Mouse (Mus musculus): ENCODE data around the gene Cdk1. TPM values are rescaled to one million over a fixed set of nuclear protein-coding genes. Genes with fewer than 3 reads are reported as not detected.

The Cdk1 gene
- polyA plus RNA-seq, 1 experiment = 19.7 TPM

GRCm38 (mm10) chr10:69334271-69335194 lies 18.2 kb downstream of the Cdk1 start:
- no peak overlapping the region for H3K27ac ChIP-seq (ENCODE audit: insufficient read depth, low read length)
- 88% methylated on average over 16 of the region's 16 CpGs for WGBS
- 0 out of 2 replicates have a peak, but pooled peaks cover 3% of the 10 kb centered on the region for H3K36me3 ChIP-seq (ENCODE audit: control insufficient read depth, insufficient read depth, low read length)
- no peak overlapping the region for H3K4me3 ChIP-seq (ENCODE audit: extremely low read depth, insufficient read depth, insufficient read length)
- H3K4me1 ChIP-seq (ENCODE audit: control insufficient read depth, insufficient read depth, insufficient read length) = no peaks in the 10 kb centered on the region
- TF ChIP-seq CTCF (IDR thresholded peaks at IDR 0.05; ENCODE audit: extremely low read depth, insufficient read depth, insufficient read length, insufficient replicate concordance) (no peak), POLR2A (IDR thresholded peaks at IDR 0.05; ENCODE audit: low read depth, low read length) (no peak)
- H3K27me3 ChIP-seq (ENCODE audit: control insufficient read depth, insufficient read depth, low read length) = no peaks in the 10 kb centered on the region
- no peak for DNase-seq (ENCODE audit: low read depth in 1 of 2, low spot score in 2 of 2)

GRCm38 (mm10) chr10:69333212-69333611 lies 19.5 kb downstream of the Cdk1 start:
- no peaks in the 10 kb centered on the region for H3K27me3 ChIP-seq (ENCODE audit: control insufficient read depth, insufficient read depth, low read length)
- 0 out of 2 replicates have a peak, but pooled peaks cover 1% of the 10 kb centered on the region for H3K36me3 ChIP-seq (ENCODE audit: control insufficient read depth, insufficient read depth, low read length)

GRCm38 (mm10) chr10:69331231-69331630 lies 21.5 kb downstream of the Cdk1 start:
- Histone ChIP-seq H3K36me3 (ENCODE audit: control insufficient read depth, insufficient read depth, low read length) (0 out of 2 replicates have a peak, but pooled peaks cover 1% of the 10 kb centered on the region), H3K27me3 (ENCODE audit: control insufficient read depth, insufficient read depth, low read length) (no peaks in the 10 kb centered on the region), H3K27ac (ENCODE audit: insufficient read depth, low read length) (no peak overlapping the region), H3K4me1 (ENCODE audit: control insufficient read depth, insufficient read depth, insufficient read length) (no peaks in the 10 kb centered on the region), H3K4me3 (ENCODE audit: extremely low read depth, insufficient read depth, insufficient read length) (no peak overlapping the region)
- 84% methylated on average over 6 of the region's 6 CpGs for WGBS
- DNase-seq (ENCODE audit: low read depth in 1 of 2, low spot score in 2 of 2) = no peak
- TF ChIP-seq CTCF (IDR thresholded peaks at IDR 0.05; ENCODE audit: extremely low read depth, insufficient read depth, insufficient read length, insufficient replicate concordance) (no peak), POLR2A (IDR thresholded peaks at IDR 0.05; ENCODE audit: low read depth, low read length) (no peak)

More at GRCm38 (mm10) chr10:69333212-69333611, 19.5 kb downstream of the Cdk1 start:
- no peaks in the 10 kb centered on the region for H3K4me1 ChIP-seq (ENCODE audit: control insufficient read depth, insufficient read depth, insufficient read length)
- H3K4me3 ChIP-seq (ENCODE audit: extremely low read depth, insufficient read depth, insufficient read length) = no peak overlapping the region
- no peak overlapping the region for H3K27ac ChIP-seq (ENCODE audit: insufficient read depth, low read length)
- no peak for DNase-seq (ENCODE audit: low read depth in 1 of 2, low spot score in 2 of 2)
- TF ChIP-seq POLR2A (IDR thresholded peaks at IDR 0.05; ENCODE audit: low read depth, low read length) = no peak
- TF ChIP-seq CTCF (IDR thresholded peaks at IDR 0.05; ENCODE audit: extremely low read depth, insufficient read depth, insufficient read length, insufficient replicate concordance) = no peak
- WGBS = 93% methylated on average over 11 of the region's 11 CpGs

- WGBS = 65% methylated on average over 4 of the region's 4 CpGs
- no peak for DNase-seq (ENCODE audit: low read depth in 1 of 2, low spot score in 2 of 2)
- Histone ChIP-seq H3K27ac (ENCODE audit: insufficient read depth, low read length) (no peak overlapping the region), H3K36me3 (ENCODE audit: control insufficient read depth, insufficient read depth, low read length) (no peaks in the 10 kb centered on the region), H3K27me3 (ENCODE audit: control insufficient read depth, insufficient read depth, low read length) (no peaks in the 10 kb centered on the region), H3K4me3 (ENCODE audit: extremely low read depth, insufficient read depth, insufficient read length) (no peak overlapping the region), H3K4me1 (ENCODE audit: control insufficient read depth, insufficient read depth, insufficient read length) (no peaks in the 10 kb centered on the region)
- TF ChIP-seq POLR2A (IDR thresholded peaks at IDR 0.05; ENCODE audit: low read depth, low read length) = no peak
These were observed 24.1 kb downstream of the Cdk1 start for GRCm38 (mm10) chr10:69328656-69329046.

- Histone ChIP-seq H3K4me1 (ENCODE audit: control insufficient read depth, insufficient read depth, insufficient read length) (no peaks in the 10 kb centered on the region), H3K27me3 (ENCODE audit: control insufficient read depth, insufficient read depth, low read length) (no peaks in the 10 kb centered on the region), H3K27ac (ENCODE audit: insufficient read depth, low read length) (no peak overlapping the region), H3K4me3 (ENCODE audit: extremely low read depth, insufficient read depth, insufficient read length) (no peak overlapping the region), H3K36me3 (ENCODE audit: control insufficient read depth, insufficient read depth, low read length) (no peaks in the 10 kb centered on the region)
- TF ChIP-seq POLR2A (IDR thresholded peaks at IDR 0.05; ENCODE audit: low read depth, low read length) (no peak), CTCF (IDR thresholded peaks at IDR 0.05; ENCODE audit: extremely low read depth, insufficient read depth, insufficient read length, insufficient replicate concordance) (no peak)
- WGBS = 96% methylated on average over 12 of the region's 12 CpGs
- DNase-seq (ENCODE audit: low read depth in 1 of 2, low spot score in 2 of 2) = no peak
These were observed 24.6 kb downstream of the Cdk1 start for GRCm38 (mm10) chr10:69328029-69328655.

GRCm38 (mm10) chr10:69327362-69327761 lies 25.4 kb downstream of the Cdk1 start:
- Histone ChIP-seq H3K4me3 (ENCODE audit: extremely low read depth, insufficient read depth, insufficient read length) (no peak overlapping the region), H3K27me3 (ENCODE audit: control insufficient read depth, insufficient read depth, low read length) (no peaks in the 10 kb centered on the region), H3K4me1 (ENCODE audit: control insufficient read depth, insufficient read depth, insufficient read length) (no peaks in the 10 kb centered on the region), H3K27ac (ENCODE audit: insufficient read depth, low read length) (no peak overlapping the region), H3K36me3 (ENCODE audit: control insufficient read depth, insufficient read depth, low read length) (no peaks in the 10 kb centered on the region)
- no peak for DNase-seq (ENCODE audit: low read depth in 1 of 2, low spot score in 2 of 2)
- no peak for TF ChIP-seq CTCF (IDR thresholded peaks at IDR 0.05; ENCODE audit: extremely low read depth, insufficient read depth, insufficient read length, insufficient replicate concordance)
- TF ChIP-seq POLR2A (IDR thresholded peaks at IDR 0.05; ENCODE audit: low read depth, low read length) = no peak
- 92% methylated on average over 8 of the region's 8 CpGs for whole genome bisulfite sequencing
